Comparison of ENCODE assay signal across 16 mouse cellular contexts in genomic region chr3:51879211-51879610, GRCm38 (mm10).
DNase-seq lines count a peak whose midpoint lies in the region; ATAC-seq and TF ChIP-seq lines count a peak whose summit lies in the region.
"Had no signal": no experiment of that assay in that cellular context is flagged by ENCODE, and none has a peak within 500 bp of the region (broad histone marks: within the 10 kb centered on the region; RNA-seq: fewer than 3 reads in every experiment).

No protein-coding gene starts in this region.

- 87% methylated on average over 11 of the region's 11 CpGs for WGBS in hindbrain, embryonic 13.5 days
- 91% methylated on average over 11 of the region's 11 CpGs for whole genome bisulfite sequencing in hindbrain, embryonic 11.5 days
- 90% methylated on average over 11 of the region's 11 CpGs for WGBS in midbrain, embryonic 10.5 days
- 90% methylated on average over 11 of the region's 11 CpGs for WGBS in midbrain, postnatal 0 days
- 54% methylated on average over 11 of the region's 11 CpGs for WGBS in neural tube, embryonic 14.5 days

- H3K9me3 ChIP-seq in hindbrain, embryonic 13.5 days, result no peaks in the 10 kb centered on the region
- H3K9me3 ChIP-seq in hindbrain, embryonic 11.5 days (ENCODE audit: control insufficient read depth, low read length), result no peaks in the 10 kb centered on the region
- no peaks in the 10 kb centered on the region for H3K9me3 ChIP-seq in midbrain, embryonic 10.5 days (replicated peaks)
- no peaks in the 10 kb centered on the region for H3K9me3 ChIP-seq in midbrain, postnatal 0 days (ENCODE audit: low read length)
- no peaks in the 10 kb centered on the region for H3K9me3 ChIP-seq in neural tube, embryonic 14.5 days (ENCODE audit: control insufficient read depth, low read length)
- H3K9me3 ChIP-seq: embryonic facial prominence, embryonic 13.5 days; forebrain, embryonic 13.5 days; G1E; limb, embryonic 15.5 days had no signal

- no peak for TF ChIP-seq CTCF in midbrain, postnatal 0 days (IDR thresholded peaks at IDR 0.05)

- peak overlapping the region; percentile 6; the same call in 1 of the 2 replicates for H3K27ac ChIP-seq in hindbrain, embryonic 13.5 days
- no peak overlapping the region for H3K27ac ChIP-seq in hindbrain, embryonic 11.5 days (ENCODE audit: low read depth, low read length)
- H3K27ac ChIP-seq in midbrain, embryonic 10.5 days (replicated peaks), result 0 out of 2 replicates have a peak overlapping the region, but pooled peaks have one; percentile 4
- H3K27ac ChIP-seq in midbrain, postnatal 0 days (ENCODE audit: low read depth, low read length), result no peak overlapping the region
- H3K27ac ChIP-seq in neural tube, embryonic 14.5 days (ENCODE audit: low read depth, low read length), result peak overlapping the region; percentile 23; the same call in 1 of the 2 replicates
- H3K27ac ChIP-seq: embryonic facial prominence, embryonic 13.5 days; hindbrain, postnatal 0 days; kidney, postnatal 0 days; limb, embryonic 15.5 days had no signal

- no peak for ATAC-seq in hindbrain, embryonic 13.5 days (ENCODE audit: low FRiP score)
- ATAC-seq in hindbrain, embryonic 11.5 days (ENCODE audit: low FRiP score), result no peak
- ATAC-seq in midbrain, postnatal 0 days (ENCODE audit: low FRiP score), result no peak
- no peak for ATAC-seq in neural tube, embryonic 14.5 days (ENCODE audit: low read depth)
- ATAC-seq: hindbrain, postnatal 0 days; lung, postnatal 0 days had no signal

- H3K36me3 ChIP-seq in hindbrain, embryonic 13.5 days, result no peaks in the 10 kb centered on the region
- H3K36me3 ChIP-seq in hindbrain, embryonic 11.5 days (ENCODE audit: control insufficient read depth, insufficient read depth, low read length), result no peaks in the 10 kb centered on the region
- H3K36me3 ChIP-seq in midbrain, embryonic 10.5 days, result no peaks in the 10 kb centered on the region
- no peaks in the 10 kb centered on the region for H3K36me3 ChIP-seq in midbrain, postnatal 0 days (ENCODE audit: insufficient read depth, low read length)
- H3K36me3 ChIP-seq in neural tube, embryonic 14.5 days (ENCODE audit: control insufficient read depth, insufficient read depth, low read length), result no peaks in the 10 kb centered on the region
- H3K36me3 ChIP-seq: embryonic facial prominence, embryonic 13.5 days; G1E; limb, embryonic 15.5 days had no signal

- no peak overlapping the region for H3K9ac ChIP-seq in hindbrain, embryonic 13.5 days
- no peak overlapping the region for H3K9ac ChIP-seq in hindbrain, embryonic 11.5 days (ENCODE audit: low read depth, low read length)
- H3K9ac ChIP-seq in midbrain, postnatal 0 days (replicated peaks; ENCODE audit: low read length, poor library complexity, severe bottlenecking), result no peak overlapping the region
- H3K9ac ChIP-seq in neural tube, embryonic 14.5 days (replicated peaks; ENCODE audit: low read depth, low read length), result no peak overlapping the region
- H3K9ac ChIP-seq: embryonic facial prominence, embryonic 13.5 days; limb, embryonic 15.5 days had no signal

- DNase-seq in hindbrain, embryonic 11.5 days (ENCODE audit: low spot score), result no peak
- no peak for DNase-seq in midbrain, embryonic 10.5 days (ENCODE audit: low spot score)
- no peak for DNase-seq in midbrain, postnatal 0 days (ENCODE audit: low spot score)
- peak; percentile 79 for DNase-seq in adrenal gland, postnatal 14 days
- no peak for DNase-seq in frontal cortex, postnatal 10 days (ENCODE audit: low spot score in 2 of 2)
- DNase-seq: cerebellum, adult 11-12 months; thymus, adult 18-20 months had no signal

- no peak overlapping the region for H3K4me3 ChIP-seq in hindbrain, embryonic 13.5 days
- no peak overlapping the region for H3K4me3 ChIP-seq in hindbrain, embryonic 11.5 days (ENCODE audit: low read depth, low read length)
- no peak overlapping the region for H3K4me3 ChIP-seq in midbrain, embryonic 10.5 days
- no peak overlapping the region for H3K4me3 ChIP-seq in midbrain, postnatal 0 days (ENCODE audit: low read depth, low read length)
- no peak overlapping the region for H3K4me3 ChIP-seq in neural tube, embryonic 14.5 days (ENCODE audit: low read depth, low read length)
- H3K4me3 ChIP-seq: embryonic facial prominence, embryonic 13.5 days; forebrain, embryonic 13.5 days; limb, embryonic 15.5 days had no signal

- H3K4me2 ChIP-seq in hindbrain, embryonic 13.5 days, result no peak overlapping the region
- no peak overlapping the region for H3K4me2 ChIP-seq in hindbrain, embryonic 11.5 days (replicated peaks; ENCODE audit: low read depth, low read length)
- H3K4me2 ChIP-seq in midbrain, postnatal 0 days (ENCODE audit: low read depth, low read length, poor library complexity, severe bottlenecking), result no peak overlapping the region
- no peak overlapping the region for H3K4me2 ChIP-seq in neural tube, embryonic 14.5 days (ENCODE audit: low read depth, low read length)
- H3K4me2 ChIP-seq: forebrain, embryonic 13.5 days; limb, embryonic 15.5 days had no signal

- no peaks in the 10 kb centered on the region for H3K27me3 ChIP-seq in hindbrain, embryonic 13.5 days
- H3K27me3 ChIP-seq in hindbrain, embryonic 11.5 days (ENCODE audit: control insufficient read depth, insufficient read depth, low read length), result no peaks in the 10 kb centered on the region
- no peaks in the 10 kb centered on the region for H3K27me3 ChIP-seq in midbrain, embryonic 10.5 days (ENCODE audit: low read depth, poor library complexity, severe bottlenecking)
- H3K27me3 ChIP-seq in midbrain, postnatal 0 days (ENCODE audit: insufficient read depth, low read length), result no peaks in the 10 kb centered on the region
- no peaks in the 10 kb centered on the region for H3K27me3 ChIP-seq in neural tube, embryonic 14.5 days (ENCODE audit: control insufficient read depth, insufficient read depth, low read length)
- H3K27me3 ChIP-seq: embryonic facial prominence, embryonic 13.5 days; forebrain, embryonic 13.5 days; limb, embryonic 15.5 days had no signal

- peaks cover 45% of the 10 kb centered on the region for H3K4me1 ChIP-seq in hindbrain, embryonic 13.5 days (replicated peaks)
- 0 out of 2 replicates have a peak, but pooled peaks cover 2% of the 10 kb centered on the region for H3K4me1 ChIP-seq in hindbrain, embryonic 11.5 days (replicated peaks; ENCODE audit: control insufficient read depth, insufficient read depth, low read length)
- H3K4me1 ChIP-seq in midbrain, embryonic 10.5 days, result peaks cover 47% of the 10 kb centered on the region
- peaks cover 8% of the 10 kb centered on the region; the same call in 1 of the 2 replicates for H3K4me1 ChIP-seq in midbrain, postnatal 0 days (ENCODE audit: insufficient read depth, low read length)
- H3K4me1 ChIP-seq in neural tube, embryonic 14.5 days (ENCODE audit: control insufficient read depth, insufficient read depth, low read length), result peaks cover 30% of the 10 kb centered on the region; the same call in 1 of the 2 replicates

Comparison
In these comparisons a context has a peak if more than half of its experiments do, and no peak if none do; other contexts are left out.
1. H3K27ac ChIP-seq: peak in hindbrain, embryonic 13.5 days (single experiment), midbrain, embryonic 10.5 days (single experiment) and neural tube, embryonic 14.5 days (single experiment); none in hindbrain, embryonic 11.5 days (single experiment) and midbrain, postnatal 0 days (single experiment).